Mouse (Mus musculus) ES-E14 (cell line): ENCODE measurements around the gene Ppfia1. TPM values are rescaled to one million over a fixed set of nuclear protein-coding genes. Genes with fewer than 3 reads are reported as not detected.

Experiments
- DNase-seq: peaks from one replicate; pipeline ENCODE4 v3.0.0-alpha.2; 2013; ENCODE audit warnings: low read depth, low spot score
- H3K27ac ChIP-seq: 2 replicates; pipeline ENCODE4 v1.5.1; 2012; ENCODE audit warnings: low read depth, mild to moderate bottlenecking, low read length, moderate library complexity, mixed read lengths; ENCODE audit not compliant: poor library complexity, insufficient read depth, severe bottlenecking
- H3K36me3 ChIP-seq: 2 replicates; pipeline ENCODE4 v1.6.1; 2012; ENCODE audit warnings: mild to moderate bottlenecking, low read length, moderate library complexity, mixed read lengths; ENCODE audit not compliant: control insufficient read depth, poor library complexity, insufficient read depth, severe bottlenecking
- H3K4me1 ChIP-seq, 2 experiments: fragments of 150-350 bp in 1 of 2; sonication (generic) in 1 of 2; 2 replicates each; pipeline ENCODE4 v1.6.1; 2012; ENCODE audit warnings: low read length in 2 of 2, mild to moderate bottlenecking in 1 of 2, mixed read lengths in 1 of 2; ENCODE audit not compliant: control insufficient read depth in 2 of 2, insufficient read depth in 2 of 2, poor library complexity in 1 of 2
- H3K4me3 ChIP-seq, 2 experiments: fragments of 150-350 bp in 1 of 2; sonication (generic) in 1 of 2; 2 replicates each; pipeline ENCODE4 v1.5.1; 2012; ENCODE audit warnings: low read length in 2 of 2, low read depth in 1 of 2, mild to moderate bottlenecking in 1 of 2, mixed read lengths in 1 of 2; ENCODE audit not compliant: insufficient read depth in 1 of 2, poor library complexity in 1 of 2, severe bottlenecking in 1 of 2
- H3K9ac ChIP-seq: 2 replicates; pipeline ENCODE4 v1.6.1; 2012; ENCODE audit warnings: low read depth, mild to moderate bottlenecking, low read length, mixed read lengths; ENCODE audit not compliant: poor library complexity, insufficient read depth, severe bottlenecking
- H3K9me3 ChIP-seq: fragments of 150-350 bp; sonication (generic); 2 replicates; pipeline ENCODE4 v1.6.1; 2012; ENCODE audit warnings: low read depth, mild to moderate bottlenecking, low read length; ENCODE audit not compliant: control insufficient read depth, insufficient read depth
- CHD2 ChIP-seq: IDR thresholded peaks from 2 replicates; pipeline ENCODE4 v1.6.1; 2014; ENCODE audit warnings: mild to moderate bottlenecking, low read depth, low read length, inconsistent platforms
- HCFC1 ChIP-seq: IDR thresholded peaks from 2 replicates; pipeline ENCODE4 v1.6.1; 2012; ENCODE audit warnings: low read length, inconsistent platforms, borderline replicate concordance; ENCODE audit not compliant: insufficient read depth
- MAFK ChIP-seq: IDR thresholded peaks from 2 replicates; pipeline ENCODE4 v1.6.1; 2014; ENCODE audit warnings: mild to moderate bottlenecking, low read depth, low read length, inconsistent platforms; ENCODE audit not compliant: insufficient read depth
- ZC3H11A ChIP-seq: IDR thresholded peaks from 2 replicates; pipeline ENCODE4 v1.6.1; 2012; ENCODE audit warnings: low read depth, mild to moderate bottlenecking, inconsistent platforms, low read length, borderline replicate concordance
- ZNF384 ChIP-seq: IDR thresholded peaks from 2 replicates; pipeline ENCODE4 v1.6.1; 2012; ENCODE audit warnings: low read depth, low read length, inconsistent platforms
- in situ Hi-C, 2 experiments: fragments of 600-800 bp; cut with MboI; formaldehyde crosslinking; loops; one replicate each; pipeline ENCODE4 v1.15.1; 2025; ENCODE audit warnings: low sequenced_read_pairs in 2 of 2, inconsistent platforms in 1 of 2; ENCODE audit not compliant: unreplicated experiment in 2 of 2
- total RNA-seq: library from RNA; depleted of rRNA; stranded (reverse); fragments of 300-350 nt; gene quantifications from 2 replicates; pipeline ENCODE4 v1.2.3, GENCODE M21; 2012

Gene Ppfia1
- total RNA-seq, 1 experiment = 55.1 TPM

DNA sequence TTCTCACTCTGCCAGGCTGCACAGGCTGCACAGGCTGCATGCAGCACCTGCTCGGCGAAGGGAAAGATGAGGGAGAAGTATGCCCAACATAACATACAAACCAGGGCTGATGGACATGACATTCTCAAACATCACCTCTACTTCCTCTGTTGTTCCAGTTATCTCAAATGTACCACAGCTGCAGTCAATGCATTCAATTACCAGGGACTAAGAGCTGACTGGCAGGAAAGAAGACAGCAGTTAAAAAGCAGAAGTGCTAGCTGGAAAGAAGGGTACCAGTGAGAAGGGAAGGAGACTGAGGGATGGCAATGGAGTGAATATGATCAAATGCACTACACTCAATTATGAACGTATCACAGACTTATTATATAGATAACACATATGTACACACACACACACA, 17.2 kb downstream of the Ppfia1 start:
- Histone ChIP-seq H3K9me3 (no peaks in the 10 kb centered on the region), H3K4me3 (no peak overlapping the region), H3K27ac (no peak overlapping the region), H3K4me1 (peaks cover 2 to 3% of the 10 kb centered on the region in 2 experiments; a peak in 1 of 4 replicates), H3K36me3 (peaks cover 2% of the 10 kb centered on the region; the same call in 1 of the 2 replicates), H3K9ac (no peak overlapping the region)
- TF ChIP-seq MAFK (no peak), ZNF384 (no peak), ZC3H11A (no peak), HCFC1 (no peak), CHD2 (no peak)
- in situ Hi-C loops = no loop called here
- DNase-seq = no peak

DNA sequence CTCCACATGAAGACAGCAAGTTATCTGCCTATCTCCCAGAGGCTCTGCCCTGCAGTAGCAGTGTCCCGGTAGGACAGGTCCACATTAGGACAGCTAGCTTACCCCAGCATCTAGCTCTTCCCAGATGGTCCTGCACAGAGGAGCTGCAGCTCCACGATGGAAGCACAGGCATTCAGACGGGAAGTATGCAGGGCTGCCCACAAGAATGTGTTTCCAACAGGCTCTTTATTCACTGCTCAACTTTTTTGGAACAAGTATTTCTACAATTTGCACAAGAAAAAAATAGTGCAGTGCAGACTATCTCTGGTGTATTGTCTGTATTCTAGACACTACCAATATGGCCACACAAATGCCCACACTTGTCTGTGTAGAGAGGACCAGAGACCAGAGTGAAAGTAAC, 18.8 kb downstream of the Ppfia1 start:
- no peak for DNase-seq
- Histone ChIP-seq H3K4me1 (peaks cover 2 to 3% of the 10 kb centered on the region in 2 experiments; a peak in 1 of 4 replicates), H3K9me3 (no peaks in the 10 kb centered on the region), H3K4me3 (no peak overlapping the region), H3K27ac (no peak overlapping the region), H3K9ac (no peak overlapping the region), H3K36me3 (no peaks in the 10 kb centered on the region; the same call in 1 of the 2 replicates)
- TF ChIP-seq CHD2 (no peak), ZNF384 (no peak), ZC3H11A (no peak), HCFC1 (no peak), MAFK (no peak)
- in situ Hi-C loops = no loop called here

DNA sequence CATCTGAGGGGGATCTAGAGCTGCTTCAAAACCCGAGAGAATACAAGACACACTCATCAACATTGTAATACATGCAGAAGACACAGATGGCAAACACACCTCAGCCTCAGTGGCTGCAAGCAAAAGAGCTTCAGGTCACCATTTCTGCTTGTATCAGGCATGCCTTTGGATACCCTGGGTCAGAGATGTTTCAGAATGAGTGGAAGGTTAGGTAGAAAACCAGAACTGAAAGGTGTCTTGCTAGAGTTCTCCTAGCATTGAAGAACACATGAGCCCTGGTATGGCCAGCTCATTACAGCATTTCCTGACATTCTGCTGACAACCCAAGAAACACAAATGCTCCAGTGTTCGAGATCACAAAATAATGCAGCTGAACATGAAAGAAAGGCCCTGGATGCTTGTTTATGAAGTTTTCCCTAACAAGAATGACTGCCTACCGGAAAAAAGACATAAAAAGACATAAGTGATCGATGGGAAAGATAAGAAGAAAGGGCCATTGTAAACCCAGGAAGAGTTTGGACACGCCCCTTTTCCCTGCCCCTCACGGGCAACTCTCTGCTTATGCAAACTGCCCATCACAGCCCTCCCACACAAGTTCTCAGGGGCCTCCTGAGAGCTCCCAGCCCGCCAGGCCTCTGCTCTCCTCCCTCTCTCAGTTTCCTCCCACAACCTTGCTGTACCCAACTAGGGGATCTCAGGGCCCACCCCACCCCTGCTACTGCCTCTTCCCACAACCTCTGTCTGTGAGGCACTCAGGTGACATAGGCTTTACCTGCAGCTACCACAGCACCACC, 21.7 kb downstream of the Ppfia1 start:
- Histone ChIP-seq H3K4me1 (peaks cover 2 to 3% of the 10 kb centered on the region in 2 experiments; a peak in 1 of 4 replicates), H3K9me3 (no peaks in the 10 kb centered on the region), H3K27ac (no peak overlapping the region), H3K9ac (no peak overlapping the region), H3K4me3 (no peak overlapping the region), H3K36me3 (no peaks in the 10 kb centered on the region)
- no peak for DNase-seq
- in situ Hi-C loops = no loop called here
- TF ChIP-seq HCFC1 = no peak

DNA sequence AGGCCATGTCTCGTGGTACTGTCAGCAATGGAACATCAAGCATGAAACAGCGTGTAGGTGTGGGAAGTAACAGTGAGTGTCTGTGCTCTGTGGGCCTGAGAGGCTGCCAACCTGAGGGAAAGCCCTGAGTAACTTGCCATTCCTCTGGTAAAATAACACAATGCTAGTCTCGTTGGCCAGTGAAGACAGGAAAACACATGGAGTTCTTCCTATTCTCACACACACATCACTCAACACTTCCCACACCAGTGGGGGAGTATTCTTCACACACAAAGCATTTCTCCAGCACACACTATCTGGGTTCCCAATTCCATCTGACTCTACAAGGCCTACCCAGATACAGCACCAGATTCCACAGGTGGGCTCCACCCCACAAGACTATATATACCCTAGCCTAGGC, 23.7 kb downstream of the Ppfia1 start:
- Histone ChIP-seq H3K4me3 (no peak overlapping the region), H3K9me3 (no peaks in the 10 kb centered on the region), H3K36me3 (no peaks in the 10 kb centered on the region), H3K27ac (no peak overlapping the region), H3K9ac (no peak overlapping the region), H3K4me1 (peaks cover 2 to 3% of the 10 kb centered on the region in 2 experiments; a peak in 1 of 4 replicates)
- in situ Hi-C loops = no loop called here
- DNase-seq = no peak
- TF ChIP-seq HCFC1 = no peak
- no peak for TF ChIP-seq ZC3H11A
- no peak for TF ChIP-seq CHD2
- no peak for TF ChIP-seq MAFK
- no peak for TF ChIP-seq ZNF384

DNA sequence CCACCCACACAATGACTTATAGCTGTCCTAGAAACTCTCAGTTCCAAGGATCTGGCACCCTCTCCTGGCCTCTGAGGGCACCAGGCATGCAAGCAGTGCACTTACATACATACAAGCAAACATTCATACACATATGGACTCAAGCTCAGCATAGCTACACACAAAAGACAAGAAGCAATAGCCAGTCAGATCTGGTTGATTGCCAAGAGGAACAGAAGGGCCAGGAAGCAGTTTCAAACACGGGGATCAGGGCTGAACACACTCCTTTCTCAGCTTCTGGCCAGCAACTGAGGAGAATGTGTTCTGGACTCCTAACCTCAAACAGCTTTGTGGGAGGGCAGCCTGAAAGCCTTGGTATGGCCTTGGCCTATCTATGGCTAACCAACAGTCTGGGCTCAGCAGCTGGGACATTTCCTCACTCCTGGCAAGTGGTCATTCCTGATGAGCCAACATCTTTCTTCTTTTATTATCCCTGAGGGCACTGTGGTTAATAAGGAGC, 25.8 kb downstream of the Ppfia1 start:
- no peak overlapping the region for H3K9ac ChIP-seq
- TF ChIP-seq MAFK (no peak), ZC3H11A (no peak), CHD2 (no peak), HCFC1 (no peak), ZNF384 (no peak)
- no peak overlapping the region for H3K27ac ChIP-seq
- peaks cover 2 to 3% of the 10 kb centered on the region in 2 experiments; a peak in 1 of 4 replicates for H3K4me1 ChIP-seq
- in situ Hi-C loops = no loop called here
- H3K4me3 ChIP-seq = no peak overlapping the region
- H3K36me3 ChIP-seq = no peaks in the 10 kb centered on the region
- DNase-seq = no peak
- no peaks in the 10 kb centered on the region for H3K9me3 ChIP-seq
